In genomic region chr6:72532580-72532979, GRCm38 (mm10) we compare ENCODE assay signal across 19 mouse cellular contexts. TPM values are rescaled to one million over a fixed set of nuclear protein-coding genes. Genes with fewer than 3 reads are reported as not detected.
DNase-seq lines count a peak whose midpoint lies in the region; ATAC-seq and TF ChIP-seq lines count a peak whose summit lies in the region.
"Had no signal": no experiment of that assay in that cellular context is flagged by ENCODE, and none has a peak within 500 bp of the region (broad histone marks: within the 10 kb centered on the region; RNA-seq: fewer than 3 reads in every experiment).

No protein-coding gene starts in this region.

- no peak for DNase-seq in forebrain, embryonic 10.5 days (ENCODE audit: extremely low spot score, low spot score)
- DNase-seq in hindbrain, embryonic 10.5 days (ENCODE audit: low spot score): no peak
- no peak for DNase-seq in stomach, postnatal 0 days (ENCODE audit: low spot score)
- no peak for DNase-seq in cerebellum, adult 9-11 months
- DNase-seq: adrenal gland, postnatal 14 days; cerebellum, adult 8-10 months; heart, adult 18-20 months; heart, postnatal 14 days; lung, embryonic 14.5 days; thymus, postnatal 14 days had no signal

- no peak overlapping the region for H3K4me3 ChIP-seq in forebrain, embryonic 10.5 days
- H3K4me3 ChIP-seq in forebrain, embryonic 15.5 days: no peak overlapping the region
- no peak overlapping the region for H3K4me3 ChIP-seq in hindbrain, embryonic 10.5 days
- H3K4me3 ChIP-seq in hindbrain, embryonic 16.5 days (ENCODE audit: low read length): no peak overlapping the region
- H3K4me3 ChIP-seq in stomach, embryonic 14.5 days (ENCODE audit: low read depth, low read length): no peak overlapping the region
- no peak overlapping the region for H3K4me3 ChIP-seq in stomach, postnatal 0 days (ENCODE audit: low read depth, low read length)
- H3K4me3 ChIP-seq: intestine, embryonic 15.5 days had no signal

- no peak for TF ChIP-seq EP300 in stomach, postnatal 0 days (optimal IDR thresholded peaks at IDR 0.05)

- H3K9ac ChIP-seq in forebrain, embryonic 15.5 days (replicated peaks): no peak overlapping the region
- H3K9ac ChIP-seq in hindbrain, embryonic 16.5 days (ENCODE audit: low read depth, low read length): no peak overlapping the region
- no peak overlapping the region for H3K9ac ChIP-seq in stomach, embryonic 14.5 days (replicated peaks; ENCODE audit: low read depth, low read length)
- H3K9ac ChIP-seq in stomach, postnatal 0 days (ENCODE audit: low read length): no peak overlapping the region
- H3K9ac ChIP-seq: intestine, embryonic 15.5 days; lung, embryonic 14.5 days had no signal

- 68% methylated on average over 4 of the region's 4 CpGs for whole genome bisulfite sequencing in forebrain, embryonic 10.5 days
- 78% methylated on average over 4 of the region's 4 CpGs for WGBS in forebrain, embryonic 15.5 days
- 77% methylated on average over 4 of the region's 4 CpGs for WGBS in hindbrain, embryonic 10.5 days
- 68% methylated on average over 4 of the region's 4 CpGs for WGBS in hindbrain, embryonic 16.5 days
- 80% methylated on average over 4 of the region's 4 CpGs for WGBS in stomach, embryonic 14.5 days
- WGBS in stomach, postnatal 0 days: 89% methylated on average over 4 of the region's 4 CpGs

- H3K36me3 ChIP-seq in forebrain, embryonic 10.5 days (replicated peaks): no peaks in the 10 kb centered on the region
- H3K36me3 ChIP-seq in forebrain, embryonic 15.5 days: no peaks in the 10 kb centered on the region
- no peaks in the 10 kb centered on the region for H3K36me3 ChIP-seq in hindbrain, embryonic 10.5 days
- H3K36me3 ChIP-seq in hindbrain, embryonic 16.5 days (ENCODE audit: control insufficient read depth, insufficient read depth, low read length): no peaks in the 10 kb centered on the region
- H3K36me3 ChIP-seq in stomach, embryonic 14.5 days (ENCODE audit: control insufficient read depth, insufficient read depth, low read length): no peaks in the 10 kb centered on the region
- H3K36me3 ChIP-seq in stomach, postnatal 0 days (ENCODE audit: control insufficient read depth, insufficient read depth, low read length): no peaks in the 10 kb centered on the region
- H3K36me3 ChIP-seq: intestine, embryonic 15.5 days had no signal

- no peak for TF ChIP-seq CTCF in stomach, postnatal 0 days (IDR thresholded peaks at IDR 0.05; ENCODE audit: low read depth)

- no peak overlapping the region for H3K4me2 ChIP-seq in forebrain, embryonic 15.5 days (replicated peaks)
- H3K4me2 ChIP-seq in hindbrain, embryonic 16.5 days (ENCODE audit: low read length): no peak overlapping the region
- no peak overlapping the region for H3K4me2 ChIP-seq in stomach, embryonic 14.5 days (replicated peaks; ENCODE audit: low read depth, low read length)
- no peak overlapping the region for H3K4me2 ChIP-seq in stomach, postnatal 0 days (replicated peaks; ENCODE audit: low read depth)
- H3K4me2 ChIP-seq: intestine, embryonic 15.5 days; lung, embryonic 14.5 days had no signal

- H3K9me3 ChIP-seq in forebrain, embryonic 10.5 days: no peaks in the 10 kb centered on the region
- no peaks in the 10 kb centered on the region for H3K9me3 ChIP-seq in forebrain, embryonic 15.5 days
- H3K9me3 ChIP-seq in hindbrain, embryonic 10.5 days: no peaks in the 10 kb centered on the region
- no peaks in the 10 kb centered on the region for H3K9me3 ChIP-seq in hindbrain, embryonic 16.5 days (ENCODE audit: control insufficient read depth, low read length)
- no peaks in the 10 kb centered on the region for H3K9me3 ChIP-seq in stomach, embryonic 14.5 days (ENCODE audit: control insufficient read depth, low read depth, low read length)
- H3K9me3 ChIP-seq in stomach, postnatal 0 days (ENCODE audit: control insufficient read depth, low read length): no peaks in the 10 kb centered on the region
- H3K9me3 ChIP-seq: intestine, embryonic 15.5 days had no signal

- H3K27ac ChIP-seq in forebrain, embryonic 10.5 days: peak overlapping the region; percentile 22; the same call in 1 of the 2 replicates
- no peak overlapping the region for H3K27ac ChIP-seq in forebrain, embryonic 15.5 days (replicated peaks)
- 0 out of 2 replicates have a peak overlapping the region, but pooled peaks have one; percentile 26 for H3K27ac ChIP-seq in hindbrain, embryonic 10.5 days
- H3K27ac ChIP-seq in hindbrain, embryonic 16.5 days (ENCODE audit: low read depth, low read length): no peak overlapping the region
- peak overlapping the region; percentile 52; the same call in 1 of the 2 replicates for H3K27ac ChIP-seq in stomach, embryonic 14.5 days (ENCODE audit: low read length)
- no peak overlapping the region for H3K27ac ChIP-seq in stomach, postnatal 0 days (replicated peaks)
- H3K27ac ChIP-seq: intestine, embryonic 15.5 days; kidney, postnatal 0 days; macrophage had no signal

- peaks cover 24% of the 10 kb centered on the region for H3K4me1 ChIP-seq in forebrain, embryonic 10.5 days
- peaks cover 5% of the 10 kb centered on the region for H3K4me1 ChIP-seq in forebrain, embryonic 15.5 days
- H3K4me1 ChIP-seq in hindbrain, embryonic 10.5 days (replicated peaks): peaks cover 15% of the 10 kb centered on the region
- peaks cover 12% of the 10 kb centered on the region; the same call in 1 of the 2 replicates for H3K4me1 ChIP-seq in hindbrain, embryonic 16.5 days (ENCODE audit: control insufficient read depth, insufficient read depth, low read depth, low read length)
- peaks cover 5% of the 10 kb centered on the region; the same call in 1 of the 2 replicates for H3K4me1 ChIP-seq in stomach, embryonic 14.5 days (ENCODE audit: control insufficient read depth, insufficient read depth, low read length)
- H3K4me1 ChIP-seq in stomach, postnatal 0 days (replicated peaks; ENCODE audit: control insufficient read depth, insufficient read depth): no peaks in the 10 kb centered on the region

- H3K27me3 ChIP-seq in forebrain, embryonic 10.5 days (ENCODE audit: poor library complexity, severe bottlenecking): no peaks in the 10 kb centered on the region
- H3K27me3 ChIP-seq in forebrain, embryonic 15.5 days: no peaks in the 10 kb centered on the region
- no peaks in the 10 kb centered on the region for H3K27me3 ChIP-seq in hindbrain, embryonic 10.5 days (ENCODE audit: insufficient read depth, poor library complexity, severe bottlenecking)
- no peaks in the 10 kb centered on the region for H3K27me3 ChIP-seq in hindbrain, embryonic 16.5 days (replicated peaks; ENCODE audit: control insufficient read depth, insufficient read depth, low read length)
- H3K27me3 ChIP-seq in stomach, embryonic 14.5 days (ENCODE audit: control insufficient read depth, insufficient read depth, low read length): no peaks in the 10 kb centered on the region
- no peaks in the 10 kb centered on the region for H3K27me3 ChIP-seq in stomach, postnatal 0 days (ENCODE audit: control insufficient read depth, insufficient read depth, low read length)
- H3K27me3 ChIP-seq: CH12.LX; intestine, embryonic 15.5 days had no signal

- ATAC-seq in forebrain, embryonic 15.5 days (replicated peaks): no peak
- no peak for ATAC-seq in hindbrain, embryonic 16.5 days
- no peak for ATAC-seq in stomach, embryonic 14.5 days (ENCODE audit: insufficient number of reproducible peaks, insufficient read depth, low FRiP score, low read depth)
- ATAC-seq in stomach, postnatal 0 days (ENCODE audit: low FRiP score, low TSS enrichment): no peak
- ATAC-seq in CD4-positive, CD25-positive, alpha-beta regulatory T cell, adult 4 months: no peak
- ATAC-seq: intestine, embryonic 15.5 days had no signal

RNA-seq across cellular contexts. Expression of gene Sh2d6, which starts 11.1 kb away (rescaled TPM):
- 0.11 and 0.30 TPM in 2 replicates for polyA plus RNA-seq in forebrain, embryonic 10.5 days (2016; fragmentation: Nextera tagmentation; extraction: Ambion mirVana)
- polyA plus RNA-seq in forebrain, embryonic 15.5 days (2015; fragmentation: Nextera tagmentation; extraction: Ambion mirVana): 0.37 and 0.55 TPM in 2 replicates
- 0.15 and 0.21 TPM in 2 replicates for polyA plus RNA-seq in hindbrain, embryonic 10.5 days (2016; fragmentation: Nextera tagmentation; extraction: Ambion mirVana)
- 0.29 and 0.36 TPM in 2 replicates for polyA plus RNA-seq in hindbrain, embryonic 16.5 days (2015; fragmentation: Nextera tagmentation; extraction: Ambion mirVana)
- polyA plus RNA-seq in stomach, embryonic 14.5 days (2014; fragmentation: Nextera tagmentation; extraction: Ambion mirVana): 0.32 TPM in 1 of 2 replicates, not detected in the other
- 0.12 and 0.21 TPM in 2 replicates for polyA plus RNA-seq in stomach, postnatal 0 days (2015; fragmentation: Nextera tagmentation; extraction: Ambion mirVana)
- polyA plus RNA-seq in CD4-positive, CD25-positive, alpha-beta regulatory T cell, adult 4 months (2017; shearing (Covaris generic)): not detected
- polyA plus RNA-seq: kidney, postnatal 0 days; liver, adult 2 months; lung, embryonic 14.5 days had no signal

RNA-seq across cellular contexts. Expression of gene Capg, which starts 11.6 kb away (rescaled TPM):
- 8.9 and 10.5 TPM in 2 replicates for polyA plus RNA-seq in forebrain, embryonic 10.5 days (2016; fragmentation: Nextera tagmentation; extraction: Ambion mirVana)
- polyA plus RNA-seq in forebrain, embryonic 15.5 days (2015; fragmentation: Nextera tagmentation; extraction: Ambion mirVana): 3.5 and 4.8 TPM in 2 replicates
- 13.4 and 14.1 TPM in 2 replicates for polyA plus RNA-seq in hindbrain, embryonic 10.5 days (2016; fragmentation: Nextera tagmentation; extraction: Ambion mirVana)
- 9.0 and 10.2 TPM in 2 replicates for polyA plus RNA-seq in hindbrain, embryonic 16.5 days (2015; fragmentation: Nextera tagmentation; extraction: Ambion mirVana)
- 82.6 and 85.0 TPM in 2 replicates for polyA plus RNA-seq in stomach, embryonic 14.5 days (2014; fragmentation: Nextera tagmentation; extraction: Ambion mirVana)
- 120 and 130 TPM in 2 replicates for polyA plus RNA-seq in stomach, postnatal 0 days (2015; fragmentation: Nextera tagmentation; extraction: Ambion mirVana)
- 100 to 1,000 TPM; 547 to 812 TPM for polyA plus RNA-seq in CD4-positive, CD25-positive, alpha-beta regulatory T cell, adult 4 months (2017; shearing (Covaris generic))

Comparison
In these comparisons a context has a peak if more than half of its experiments do, and no peak if none do; other contexts are left out.
1. H3K27ac ChIP-seq: peak in forebrain, embryonic 10.5 days (single experiment), hindbrain, embryonic 10.5 days (single experiment) and stomach, embryonic 14.5 days (single experiment); none in forebrain, embryonic 15.5 days (single experiment), hindbrain, embryonic 16.5 days (single experiment) and stomach, postnatal 0 days (single experiment).